Mouse (Mus musculus) liver, postnatal 0 days (tissue): ENCODE data around the gene Asb1. TPM values are rescaled to one million over a fixed set of nuclear protein-coding genes. Genes with fewer than 3 reads are reported as not detected.

Experiments used
- ATAC-seq: fragments of 200-750 bp; cut with Nextera tagmentation; 2 replicates; pipeline ENCODE4 v1.8.0; 2017; ENCODE audit warnings: mild to moderate bottlenecking, moderate library complexity
- DNase-seq: peaks from one replicate; pipeline ENCODE4 v3.0.0-alpha.2; 2016
- H3K27ac ChIP-seq: fragments of 300-500 bp; sonication (generic); 2 replicates; pipeline ENCODE4 v1.5.1; 2014; ENCODE audit warnings: antibody characterized with exemption, moderate library complexity, mild to moderate bottlenecking, low read depth
- H3K27me3 ChIP-seq: fragments of 300-500 bp; sonication (generic); 2 replicates; pipeline ENCODE4 v1.6.1; 2014; ENCODE audit warnings: low read length, control low read depth, mixed read lengths; ENCODE audit not compliant: insufficient read depth
- H3K36me3 ChIP-seq: fragments of 300-500 bp; sonication (generic); replicated peaks from 2 replicates; pipeline ENCODE4 v1.6.1; 2014; ENCODE audit warnings: mild to moderate bottlenecking, control low read depth, low read length, moderate library complexity, mixed read lengths; ENCODE audit not compliant: insufficient read depth
- H3K4me1 ChIP-seq: fragments of 300-500 bp; sonication (generic); 2 replicates; pipeline ENCODE4 v1.6.1; 2014; ENCODE audit warnings: antibody characterized with exemption, mild to moderate bottlenecking, control low read depth; ENCODE audit not compliant: insufficient read depth
- H3K4me2 ChIP-seq: fragments of 300-500 bp; sonication (generic); 2 replicates; pipeline ENCODE4 v1.6.1; 2014; ENCODE audit warnings: low read depth, mild to moderate bottlenecking, low read length, moderate library complexity, mixed read lengths
- H3K4me3 ChIP-seq: fragments of 300-500 bp; sonication (generic); 2 replicates; pipeline ENCODE4 v1.5.1; 2014; ENCODE audit warnings: low read depth, low read length
- H3K9ac ChIP-seq: fragments of 300-500 bp; sonication (generic); replicated peaks from 2 replicates; pipeline ENCODE4 v1.6.1; 2014; ENCODE audit warnings: mild to moderate bottlenecking, moderate library complexity
- H3K9me3 ChIP-seq: fragments of 300-500 bp; sonication (generic); 2 replicates; pipeline ENCODE4 v1.6.1; 2016; ENCODE audit warnings: mild to moderate bottlenecking, control low read depth, low read length, mixed read lengths
- CTCF ChIP-seq: sonication (generic); IDR thresholded peaks from 2 replicates; pipeline ENCODE4 v1.5.1; 2016; ENCODE audit warnings: antibody characterized with exemption, low read depth
- EP300 ChIP-seq: IDR thresholded peaks from 2 replicates; pipeline ENCODE4 v1.6.1; 2016; ENCODE audit warnings: antibody characterized with exemption, low read depth, mild to moderate bottlenecking
- whole genome bisulfite sequencing: fragments of 180-500 bp; shearing (Covaris S2); extraction: QIAGEN DNeasy Blood & Tissue Kit; methylation state at CpG from one replicate; pipeline ENCODE4 v1.1.7; 2014; ENCODE audit not compliant: insufficient replicate concordance; 5-methylcytosine and 5-hydroxymethylcytosine counted together
- polyA plus RNA-seq: library from polyadenylated mRNA; unstranded; fragments of >200 nt; fragmentation: Nextera tagmentation; extraction: Ambion mirVana; gene quantifications from 2 replicates; pipeline ENCODE4 v1.2.1, GENCODE M21; 2015

Gene Asb1
- polyA plus RNA-seq = 4.6 and 4.8 TPM in 2 replicates

DNA sequence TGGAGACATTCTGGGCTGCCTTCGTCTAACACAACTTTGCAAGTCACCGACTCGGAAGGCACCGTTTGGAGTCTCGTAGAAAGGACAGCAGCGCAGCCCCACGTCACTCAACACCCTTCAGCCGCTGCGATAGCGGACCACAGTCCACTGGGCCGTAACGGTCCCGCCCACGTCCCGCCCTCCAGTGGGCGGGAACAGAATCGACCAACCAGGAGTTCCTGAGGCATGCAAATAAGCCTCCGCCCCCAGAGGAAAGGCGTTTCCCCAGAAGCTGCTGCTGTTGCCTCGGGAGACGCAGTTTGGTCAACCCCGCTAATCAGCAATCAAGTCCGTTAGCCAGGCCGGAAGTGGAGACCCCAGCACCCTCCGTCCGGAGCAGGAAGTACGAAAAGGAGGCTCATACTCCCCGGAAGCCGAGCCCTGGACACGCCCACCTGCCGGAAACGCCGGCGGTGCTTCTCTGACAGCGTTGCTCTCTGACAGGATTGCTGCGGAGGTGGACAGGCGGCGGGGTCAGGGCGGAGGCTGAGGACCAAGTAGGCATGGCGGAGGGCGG lies at the start of gene Asb1:
Gene Asb1 (plus strand): TSS at position 274 of the 556 bp plus-strand sequence.
- TF ChIP-seq CTCF (peak; percentile 34), EP300 (peak; percentile 85; the same call in 1 of the 2 replicates)
- H3K9me3 ChIP-seq = no peaks in the 10 kb centered on the region
- peak within 1 kb of the TSS; percentile 93 for H3K9ac ChIP-seq
- peak within 1 kb of the TSS; percentile 76 for H3K4me2 ChIP-seq
- peak within 1 kb of the TSS; percentile 93 for H3K4me3 ChIP-seq
- peak within 1 kb of the TSS; percentile 85 for H3K27ac ChIP-seq
- peaks cover 40% of the 10 kb centered on the region for H3K4me1 ChIP-seq
- 1% methylated on average over 38 of the region's 41 CpGs for WGBS
- no peaks in the 10 kb centered on the region for H3K27me3 ChIP-seq
- ATAC-seq (peak; percentile 91), DNase-seq (peak; percentile 98)
- H3K36me3 ChIP-seq = peaks cover 12% of the 10 kb centered on the region

DNA sequence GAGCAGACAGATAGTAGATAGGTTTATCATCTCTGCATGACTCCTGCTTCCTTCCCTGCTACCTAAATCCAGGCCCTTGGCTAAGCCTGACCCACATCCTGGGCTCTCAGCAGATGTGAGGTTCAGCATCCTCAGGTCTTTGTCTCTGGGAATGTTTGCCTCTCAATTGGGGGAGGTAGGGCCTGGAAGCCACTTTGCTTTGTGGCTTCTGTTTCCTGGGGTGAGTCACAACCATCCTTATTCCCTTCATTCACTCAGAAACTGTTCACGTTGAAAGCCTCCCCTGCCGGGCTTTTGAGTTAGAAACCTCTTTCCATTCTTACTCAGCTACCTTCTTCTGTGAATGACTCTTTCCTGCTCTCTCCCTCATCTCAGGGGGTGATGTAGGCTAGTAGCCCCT lies 47.6 kb upstream of the Asb1 start:
- TF ChIP-seq CTCF = no peak
- TF ChIP-seq EP300 = no peak
- WGBS = 50% methylated on average over 2 of the region's 2 CpGs
- no peak for DNase-seq
- Histone ChIP-seq H3K9me3 (no peaks in the 10 kb centered on the region), H3K9ac (no peak overlapping the region), H3K4me3 (no peak overlapping the region), H3K27me3 (no peaks in the 10 kb centered on the region), H3K36me3 (no peaks in the 10 kb centered on the region), H3K27ac (no peak overlapping the region), H3K4me2 (no peak overlapping the region), H3K4me1 (peaks cover 19% of the 10 kb centered on the region)
- ATAC-seq = no peak

DNA sequence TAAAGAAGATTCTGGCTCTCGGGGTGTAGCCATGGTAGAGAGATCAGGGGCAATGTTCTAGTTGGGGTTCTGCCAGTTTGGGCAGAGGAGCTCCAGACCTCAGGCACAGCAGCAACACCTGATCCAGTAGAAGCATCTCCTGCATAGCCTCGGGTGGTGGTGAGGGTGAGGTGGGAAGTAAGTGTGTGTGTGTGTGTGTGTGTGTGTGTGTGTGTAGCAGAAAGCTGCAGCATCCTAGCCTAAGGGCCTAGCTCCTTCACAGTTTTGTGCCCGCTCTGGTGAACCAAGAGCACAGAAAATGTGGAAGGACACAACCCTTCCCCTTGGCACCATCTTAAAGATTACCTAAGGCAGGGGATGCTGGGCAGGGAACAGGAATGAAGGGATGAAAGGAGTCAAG lies 46.4 kb upstream of the Asb1 start:
- H3K4me3 ChIP-seq = peak overlapping the region; percentile 90
- TF ChIP-seq CTCF (no peak), EP300 (no peak)
- H3K4me1 ChIP-seq = peaks cover 19% of the 10 kb centered on the region
- 35% methylated on average over 3 of the region's 3 CpGs for WGBS
- H3K9ac ChIP-seq = 0 out of 2 replicates have a peak overlapping the region, but pooled peaks have one; percentile 75
- peak overlapping the region; percentile 98 for H3K4me2 ChIP-seq
- DNase-seq (no peak), ATAC-seq (no peak)
- H3K27ac ChIP-seq = no peak overlapping the region
- 0 out of 2 replicates have a peak, but pooled peaks cover 2% of the 10 kb centered on the region for H3K36me3 ChIP-seq
- H3K9me3 ChIP-seq = no peaks in the 10 kb centered on the region
- H3K27me3 ChIP-seq = no peaks in the 10 kb centered on the region

DNA sequence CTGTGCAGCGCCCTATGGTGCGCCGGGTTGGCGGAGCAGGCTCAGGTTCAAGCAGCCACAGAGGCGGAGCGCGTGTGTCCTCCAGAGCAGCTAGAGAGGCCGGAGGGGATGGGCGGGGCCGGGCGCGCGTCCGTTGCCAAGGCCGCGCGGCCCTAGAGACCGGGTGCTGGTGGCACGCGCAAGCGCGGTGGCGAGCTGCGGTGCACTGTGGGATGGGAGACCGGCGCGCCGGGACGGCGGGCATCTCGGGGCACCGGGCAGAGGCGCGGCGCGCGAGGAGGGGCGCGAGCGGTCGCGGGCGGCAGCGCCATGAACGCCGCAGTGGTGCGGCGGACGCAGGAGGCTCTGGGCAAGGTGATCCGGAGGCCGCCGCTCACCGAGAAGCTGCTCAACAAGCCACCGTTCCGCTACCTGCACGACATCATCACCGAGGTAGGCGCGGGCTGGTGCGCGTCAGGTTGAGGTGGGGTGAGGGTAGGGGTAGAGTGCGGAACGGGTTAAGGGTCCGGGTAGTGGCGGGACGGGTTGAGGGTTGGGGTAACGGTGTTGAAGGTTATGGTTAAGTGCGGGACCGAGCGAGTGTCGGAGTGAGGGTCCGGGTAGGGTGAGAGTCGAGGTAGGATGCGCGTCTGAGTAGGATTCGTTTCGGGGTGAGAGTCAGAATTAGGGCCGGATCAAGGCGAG lies 45.7 kb upstream of the Asb1 start, which contains the start of gene Traf3ip1:
Gene Traf3ip1 (plus strand): TSS at position 191 of the 684 bp plus-strand sequence.
- no peaks in the 10 kb centered on the region for H3K9me3 ChIP-seq
- H3K9ac ChIP-seq = peak within 1 kb of the TSS; percentile 75
- H3K4me3 ChIP-seq = peak within 1 kb of the TSS; percentile 90
- TF ChIP-seq EP300 = no peak
- TF ChIP-seq CTCF = no peak
- WGBS = under 1% methylated on average over 78 of the region's 79 CpGs
- no peaks in the 10 kb centered on the region for H3K27me3 ChIP-seq
- H3K27ac ChIP-seq = 0 out of 2 replicates have a peak within 1 kb of the TSS, but pooled peaks have one; percentile 12
- peak; percentile 99 for ATAC-seq
- peak within 1 kb of the TSS; percentile 98 for H3K4me2 ChIP-seq
- peaks cover 19% of the 10 kb centered on the region for H3K4me1 ChIP-seq
- H3K36me3 ChIP-seq = 0 out of 2 replicates have a peak, but pooled peaks cover 2% of the 10 kb centered on the region
- DNase-seq = peak; percentile 96

DNA sequence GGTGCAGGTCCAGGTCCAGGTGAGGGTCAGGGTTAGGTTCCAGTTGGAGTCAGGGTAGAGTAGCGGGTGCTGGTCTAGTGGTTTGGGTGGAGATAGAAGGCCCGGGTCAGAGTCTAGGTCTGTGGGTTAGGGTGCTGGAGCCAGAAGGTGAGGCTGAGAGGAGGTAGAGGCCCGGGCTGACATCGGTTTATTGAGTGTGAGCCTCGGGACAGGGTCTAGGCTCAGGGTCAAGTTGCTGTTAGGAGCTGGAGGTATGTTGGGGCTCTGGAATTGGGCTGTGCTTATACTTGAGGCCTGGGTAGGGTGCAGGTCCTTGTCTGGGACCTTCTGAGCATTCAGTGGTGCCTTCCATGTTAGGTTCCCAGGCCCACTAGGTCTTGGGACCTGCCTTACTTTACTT lies 45.0 kb upstream of the Asb1 start:
- Histone ChIP-seq H3K9ac (peak overlapping the region; percentile 75), H3K4me1 (peaks cover 15% of the 10 kb centered on the region), H3K9me3 (no peaks in the 10 kb centered on the region), H3K4me3 (peak overlapping the region; percentile 90), H3K4me2 (peak overlapping the region; percentile 98), H3K36me3 (0 out of 2 replicates have a peak, but pooled peaks cover 3% of the 10 kb centered on the region), H3K27me3 (no peaks in the 10 kb centered on the region), H3K27ac (0 out of 2 replicates have a peak overlapping the region, but pooled peaks have one; percentile 12)
- TF ChIP-seq EP300 (no peak), CTCF (no peak)
- 36% methylated on average over 5 of the region's 5 CpGs for WGBS
- ATAC-seq (no peak), DNase-seq (no peak)

DNA sequence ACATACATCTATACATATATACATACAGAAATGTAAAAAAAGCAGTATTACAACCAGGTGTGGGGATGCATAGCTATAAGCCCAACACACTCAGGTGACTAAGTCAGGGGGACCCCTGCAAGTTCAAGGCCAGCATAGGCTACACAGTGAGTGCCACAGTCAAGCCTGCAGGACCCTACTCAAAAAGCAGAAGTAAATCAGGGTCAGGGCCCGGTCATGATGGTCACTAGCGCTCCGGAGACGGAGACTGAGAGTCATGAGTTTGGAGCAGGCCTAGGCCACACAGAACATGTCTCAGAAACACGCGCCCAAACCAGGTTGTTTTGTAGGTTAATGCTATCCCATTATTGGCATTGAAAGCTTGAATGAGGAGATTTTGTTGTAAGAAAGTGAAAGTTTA lies 41.8 kb upstream of the Asb1 start:
- no peaks in the 10 kb centered on the region for H3K9me3 ChIP-seq
- ATAC-seq = no peak
- no peak for DNase-seq

More for the DNA sequence above, 41.8 kb upstream of the Asb1 start:
- no peak overlapping the region for H3K9ac ChIP-seq
- H3K27ac ChIP-seq = no peak overlapping the region
- H3K4me3 ChIP-seq = no peak overlapping the region
- 84% methylated on average over 6 of the region's 6 CpGs for WGBS
- TF ChIP-seq EP300 (no peak), CTCF (no peak)
- no peak overlapping the region for H3K4me2 ChIP-seq
- no peaks in the 10 kb centered on the region for H3K27me3 ChIP-seq
- peaks cover 11% of the 10 kb centered on the region for H3K4me1 ChIP-seq
- H3K36me3 ChIP-seq = 0 out of 2 replicates have a peak, but pooled peaks cover 7% of the 10 kb centered on the region
